Mouse (Mus musculus) spleen, postnatal 4 days (tissue): ENCODE measurements at regions not wholly inside any gene's neighbourhood (a gene's known extent, or its start where the extent isn't known, plus 50 kb on each side); places are given as distances from the start of the nearest gene placed in this dataset.
"Not testable (repeated sequence)": the region's sequence is repeated elsewhere in the genome, so short reads cannot be mapped to it uniquely, and the experiment has no call there.

Source experiments
- DNase-seq, 2 experiments: peaks; one replicate each; pipeline ENCODE4 v3.0.0; 2022; ENCODE audit warnings: low spot score in 2 of 2

- DNase-seq = no peak
Observed at GRCm38 (mm10) chr10:119146342-119146741, 93.5 kb downstream of the Cand1 start.

GRCm38 (mm10) chr10:119142866-119143265, 97.0 kb downstream of the Cand1 start:
- DNase-seq = no peak

- no peak for DNase-seq
Observed at GRCm38 (mm10) chr10:119142307-119142706, 97.5 kb downstream of the Cand1 start.

- DNase-seq = no peak
Observed at GRCm38 (mm10) chr10:119138237-119138636, 101.6 kb downstream of the Cand1 start.

GRCm38 (mm10) chr10:119135489-119135924, 104.3 kb downstream of the Cand1 start:
- DNase-seq = no peak

GRCm38 (mm10) chr10:119134797-119135488, 104.9 kb downstream of the Cand1 start:
- DNase-seq = no peak

- no peak for DNase-seq
Observed at GRCm38 (mm10) chr10:119131977-119132376, 107.9 kb downstream of the Cand1 start.

- DNase-seq = no peak
Observed at GRCm38 (mm10) chr10:119130676-119131075, 109.2 kb downstream of the Cand1 start.

GRCm38 (mm10) chr10:119128035-119128434, 111.8 kb downstream of the Cand1 start:
- no peak for DNase-seq

GRCm38 (mm10) chr10:119123517-119123916, 116.3 kb downstream of the Cand1 start:
- no peak for DNase-seq

- no peak for DNase-seq
Observed at GRCm38 (mm10) chr10:119122347-119122746, 117.5 kb downstream of the Cand1 start.

GRCm38 (mm10) chr10:119121575-119121974, 118.3 kb downstream of the Cand1 start:
- no peak for DNase-seq

GRCm38 (mm10) chr10:119116843-119117390, 122.9 kb downstream of the Cand1 start:
- no peak for DNase-seq

- DNase-seq = not testable (repeated sequence)
Observed at GRCm38 (mm10) chr10:119115200-119115599, 124.7 kb downstream of the Cand1 start.

- DNase-seq = no peak
Observed at GRCm38 (mm10) chr10:119114653-119115052, 125.2 kb downstream of the Cand1 start.

- DNase-seq = no peak
Observed at GRCm38 (mm10) chr10:119111886-119112285, 128.0 kb downstream of the Cand1 start.

- DNase-seq = no peak
Observed at GRCm38 (mm10) chr10:119111409-119111808, 128.4 kb downstream of the Cand1 start.

GRCm38 (mm10) chr10:119110614-119111013, 129.2 kb downstream of the Cand1 start:
- DNase-seq = no peak

GRCm38 (mm10) chr10:119109207-119109606, 130.6 kb downstream of the Cand1 start:
- no peak for DNase-seq

GRCm38 (mm10) chr10:119107728-119108127, 132.1 kb downstream of the Cand1 start:
- DNase-seq = no peak

GRCm38 (mm10) chr10:119106105-119106504, 133.8 kb downstream of the Cand1 start:
- no peak for DNase-seq

GRCm38 (mm10) chr10:119105279-119105881, 134.5 kb downstream of the Cand1 start:
- no peak for DNase-seq

- DNase-seq = no peak
Observed at GRCm38 (mm10) chr10:119100511-119100910, 139.3 kb downstream of the Cand1 start.
